Mouse (Mus musculus): Measurements from ENCODE around the gene Oxtr. TPM values are rescaled to one million over a fixed set of nuclear protein-coding genes. Genes with fewer than 3 reads are reported as not detected.
A peak's percentile ranks its signal among the peaks of the same experiment; 100 is the strongest.

Gene Oxtr
- total RNA-seq, 2 experiments from 2014 or later: 7.2 to 8.7 TPM

DNA sequence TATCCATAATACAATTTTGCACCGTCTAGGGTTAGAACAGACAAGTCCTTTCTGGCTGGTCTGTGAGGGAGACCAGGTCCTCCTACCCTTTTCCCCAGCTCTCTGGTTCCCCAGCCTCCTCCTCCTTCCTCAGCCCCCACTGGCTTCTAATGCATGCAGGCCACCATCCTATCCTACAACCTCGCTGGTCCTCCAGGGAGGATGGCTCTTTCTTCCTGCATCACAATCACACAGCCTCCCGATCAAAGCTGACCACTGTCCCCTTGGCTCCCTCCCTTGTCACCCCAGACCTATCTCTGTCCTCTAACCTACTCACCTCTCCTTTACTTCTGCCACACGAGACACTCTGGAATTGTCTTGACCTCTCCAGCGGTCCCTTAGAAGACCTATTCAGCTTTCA lies 1.8 kb downstream of the Oxtr start:
- no peak for DNase-seq

DNA sequence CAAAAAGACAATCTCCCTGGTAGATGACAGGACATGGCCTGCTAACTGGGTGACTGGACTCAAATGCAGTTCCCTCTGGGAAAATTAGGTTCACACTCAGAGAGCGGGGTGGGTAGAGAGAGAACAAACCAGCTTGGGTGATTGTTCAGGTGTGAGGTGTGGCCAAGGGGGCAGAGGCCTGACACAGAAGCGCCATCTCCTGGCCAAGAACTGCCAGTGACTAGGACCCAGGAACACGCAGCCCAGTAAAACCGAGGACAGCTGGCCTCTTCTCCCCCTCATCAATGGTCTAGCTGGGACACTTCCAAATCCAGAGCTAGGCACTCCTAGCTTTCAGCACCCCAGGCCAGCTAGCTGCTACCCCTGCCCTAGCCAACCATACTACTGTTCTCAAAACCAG lies 5.4 kb downstream of the Oxtr start:
- peak in 1 of 2 experiments; percentile 40 for DNase-seq

DNA sequence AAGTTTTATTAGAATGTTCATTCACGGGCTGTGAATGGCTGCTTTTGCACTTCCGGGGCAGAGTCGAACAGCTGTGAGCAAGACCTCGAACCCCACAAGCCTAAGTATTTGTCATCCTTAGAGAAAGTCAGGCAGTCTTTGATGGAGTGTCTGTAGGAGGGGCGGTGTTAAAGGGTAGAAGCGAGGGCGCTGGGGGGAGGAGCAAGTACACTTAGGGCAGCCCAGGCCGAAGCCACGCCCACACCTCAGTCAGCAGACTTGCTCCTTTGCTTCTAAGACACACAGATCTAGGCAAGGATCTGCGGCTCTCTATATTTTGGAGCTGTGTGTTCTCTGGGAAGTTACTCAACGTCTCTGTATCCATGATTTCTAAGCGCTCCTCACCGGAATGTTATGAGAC lies 9.9 kb downstream of the Oxtr start:
- DNase-seq: no peak

DNA sequence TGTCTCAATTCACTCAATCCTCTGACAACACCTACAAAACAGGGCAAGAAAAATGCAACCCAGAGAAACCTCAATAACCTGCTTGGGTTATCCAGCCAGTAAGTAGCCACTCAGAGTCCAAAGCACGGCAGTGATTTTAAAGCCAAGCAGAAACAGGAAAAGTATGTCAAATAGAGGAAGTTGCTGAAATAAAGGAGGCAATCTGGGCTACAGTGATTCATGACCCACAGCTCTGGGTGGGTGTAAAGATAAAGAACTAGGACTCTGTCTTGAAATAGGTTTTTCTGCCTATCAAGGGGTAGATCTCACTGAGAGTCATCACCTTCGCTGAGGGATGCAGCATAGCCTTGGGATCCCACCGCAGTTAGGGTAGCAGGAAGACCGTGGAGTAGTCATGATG lies 18.1 kb downstream of the Oxtr start:
- no peak for DNase-seq

DNA sequence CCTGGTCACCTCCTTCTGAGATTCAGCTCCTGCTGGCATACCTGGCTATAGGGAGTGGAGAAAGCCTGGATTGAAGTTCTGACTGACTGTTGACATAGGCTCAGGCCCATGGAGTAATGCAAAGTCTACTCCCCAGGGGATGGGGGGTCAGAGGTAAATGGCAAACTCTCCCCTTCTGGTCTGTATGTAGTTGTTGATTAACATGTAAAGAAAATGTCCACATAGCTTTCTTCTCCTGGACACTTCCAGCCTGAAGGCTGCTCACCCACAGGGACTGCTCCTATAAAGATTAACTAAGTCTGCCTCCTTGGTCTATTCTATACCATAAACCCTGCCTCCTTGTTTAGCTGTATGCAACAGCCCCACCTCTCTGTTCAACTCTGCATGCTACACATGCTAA lies 23.7 kb downstream of the Oxtr start:
- DNase-seq: no peak

DNA sequence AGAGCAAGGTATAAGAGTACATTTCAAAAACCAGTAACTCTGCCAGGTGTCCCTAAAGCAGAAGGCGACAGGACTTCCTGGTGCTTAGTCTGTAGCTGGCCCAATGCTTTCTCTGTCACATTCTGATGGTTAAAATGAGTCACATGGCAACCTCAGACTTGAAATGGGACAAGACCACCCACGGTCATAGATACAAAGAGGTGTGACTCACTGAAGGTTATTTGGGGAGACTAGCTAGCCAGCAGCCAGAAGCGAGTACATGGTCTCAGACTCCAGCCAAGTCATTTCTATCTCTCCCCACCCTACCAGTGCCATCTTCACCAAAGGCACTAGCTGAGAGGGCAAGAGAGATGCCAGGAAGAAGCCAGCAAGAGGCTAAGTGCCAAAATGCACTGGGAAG lies 24.3 kb downstream of the Oxtr start:
- no peak for DNase-seq

DNA sequence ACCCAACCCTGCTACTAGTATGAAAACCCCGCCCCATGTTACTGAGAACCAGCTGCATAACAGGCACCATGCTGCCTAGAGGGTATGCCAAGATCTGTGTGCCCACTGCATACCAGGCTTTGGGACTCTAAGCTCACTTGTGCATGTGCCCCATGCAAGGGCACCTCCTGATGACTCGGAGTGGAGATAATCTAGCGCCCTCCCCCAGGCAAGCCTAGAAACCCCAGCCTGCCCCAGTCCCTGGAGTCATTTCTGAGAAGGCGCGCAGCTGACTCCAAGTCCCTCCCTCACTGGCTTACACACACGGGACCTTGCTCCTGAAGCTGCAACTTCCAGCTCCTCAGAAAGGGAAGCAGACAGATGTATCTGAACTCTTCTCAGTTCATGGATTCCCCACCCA lies 26.4 kb downstream of the Oxtr start:
- DNase-seq: no peak

DNA sequence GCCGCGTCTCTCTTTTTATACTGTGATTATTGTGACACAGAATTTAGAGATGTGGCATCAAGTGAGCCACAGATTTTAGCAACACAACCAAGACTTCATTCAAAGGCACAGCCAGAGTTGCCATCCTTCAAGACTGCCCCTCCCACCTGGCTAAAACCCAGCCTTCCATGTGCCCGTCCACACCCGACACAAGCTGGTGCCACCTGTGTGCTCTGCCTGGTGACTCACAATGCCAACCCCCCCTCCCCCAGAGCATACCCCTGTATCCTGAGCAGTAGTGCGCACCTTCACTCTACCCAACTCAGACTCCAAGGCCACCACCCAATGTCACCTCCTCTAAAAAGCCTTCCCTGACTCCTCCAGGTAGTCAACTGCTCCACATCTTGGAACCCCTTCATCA lies 28.3 kb downstream of the Oxtr start:
- DNase-seq: no peak

DNA sequence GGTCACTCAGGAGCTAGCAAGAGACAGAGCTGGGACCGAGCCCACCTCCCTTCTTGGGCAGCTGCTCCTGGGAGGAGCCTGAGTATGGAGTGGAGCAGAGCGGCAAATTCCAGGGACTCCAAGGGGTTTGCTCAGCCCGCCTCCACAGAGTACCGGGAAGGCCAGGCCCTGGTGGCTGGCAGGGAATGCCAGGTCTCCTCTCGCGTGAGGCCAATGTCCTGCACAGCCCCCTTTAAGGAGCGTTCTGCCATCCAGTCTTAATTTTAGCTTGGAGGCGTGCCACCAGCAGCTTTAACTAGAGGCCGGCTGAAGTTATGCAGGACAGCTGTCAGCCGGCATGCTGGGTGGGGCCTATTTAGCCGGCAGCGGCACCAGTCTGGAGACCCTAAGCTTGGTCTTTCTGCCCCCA lies 30.4 kb downstream of the Oxtr start, which contains the start of gene Cav3:
Cav3 (plus strand) TSS at position 165 of the 409 bp plus-strand sequence.
- no peak for DNase-seq

DNA sequence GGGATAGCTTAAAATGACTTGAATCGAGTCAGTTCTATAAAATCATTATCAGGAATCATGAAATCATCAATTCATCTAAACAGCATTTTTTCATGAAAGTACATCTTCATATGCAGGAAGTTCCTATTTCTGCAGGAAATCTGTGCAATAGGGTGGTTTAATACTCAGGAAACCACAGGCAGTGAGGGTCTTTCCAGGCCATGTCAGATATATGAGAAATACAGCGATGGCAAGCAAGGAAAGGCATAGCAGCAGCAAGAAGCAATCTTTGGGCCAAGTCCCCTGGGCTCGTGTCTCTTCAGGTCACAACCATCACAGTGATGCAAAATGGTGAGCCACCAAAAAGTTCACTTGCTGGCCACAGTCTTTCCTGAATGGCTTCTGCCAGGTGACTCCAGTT lies 44.1 kb downstream of the Oxtr start:
- no peak for DNase-seq

DNA sequence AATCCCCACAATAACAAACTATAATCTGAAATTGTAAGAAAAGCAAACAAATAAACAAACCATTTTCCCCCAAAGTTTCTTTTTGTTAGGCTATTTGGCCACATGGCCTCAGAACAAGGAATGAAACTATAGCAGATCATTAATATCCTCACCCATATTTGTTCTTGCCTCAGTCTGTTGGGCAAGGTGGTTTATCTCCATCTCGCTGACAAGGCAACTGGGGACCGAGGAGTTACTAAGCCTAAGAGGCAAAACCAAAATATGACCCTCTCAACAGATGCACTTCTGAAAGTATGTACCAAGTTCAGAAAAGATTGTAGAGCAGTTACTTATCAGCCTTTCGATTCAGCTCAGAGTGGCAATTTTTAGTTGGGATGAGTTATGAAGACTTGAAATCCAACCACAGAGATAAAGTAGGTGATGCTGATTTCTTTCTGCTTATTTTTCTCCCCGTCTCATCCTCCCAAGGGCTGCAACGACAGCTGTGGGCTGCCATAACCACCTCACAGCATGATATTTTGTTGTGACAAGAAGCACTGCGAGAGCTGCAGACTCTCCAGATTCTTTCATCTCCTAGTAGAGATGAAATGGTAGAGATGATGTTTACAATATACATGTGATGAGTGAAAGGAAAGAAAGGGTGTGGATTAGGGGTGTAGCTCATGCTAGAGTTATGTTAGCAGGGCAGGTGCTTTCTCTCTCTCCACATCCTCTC lies 63.6 kb downstream of the Oxtr start:
- DNase-seq: no peak

DNA sequence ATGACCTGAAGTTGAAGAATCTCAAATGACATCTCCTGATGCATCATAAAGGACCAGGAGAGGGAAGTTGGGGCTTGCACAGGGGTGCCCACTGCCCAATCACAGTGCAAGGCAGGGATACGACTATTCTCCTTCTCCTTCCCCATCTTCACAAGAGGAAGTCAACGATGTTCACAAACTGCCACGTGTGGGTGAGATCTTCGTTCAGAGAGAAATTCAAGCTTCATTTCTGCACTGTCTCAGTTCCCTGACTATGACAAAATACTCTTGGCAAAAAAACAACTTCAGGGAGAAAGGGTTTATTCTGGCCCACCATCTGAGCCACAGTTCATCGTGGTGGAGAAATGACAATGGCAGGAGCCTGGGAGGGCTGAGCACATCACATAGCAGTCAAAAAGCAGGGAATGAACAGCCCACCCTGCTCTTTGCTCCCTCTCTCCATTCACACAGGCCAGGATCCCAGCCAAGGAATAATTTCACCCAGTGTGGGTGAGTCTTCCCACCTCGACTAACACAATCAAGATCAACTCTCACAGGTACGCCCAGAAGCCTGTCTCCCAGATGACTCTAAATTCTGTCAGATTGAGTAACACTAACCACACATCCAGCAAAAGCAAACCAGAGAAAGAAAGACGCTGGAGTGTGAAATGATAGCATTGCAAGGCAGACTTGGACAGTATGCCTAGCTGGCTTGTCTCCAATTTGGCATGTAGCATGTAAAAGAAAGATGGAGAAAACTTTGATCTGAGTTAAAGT lies 65.8 kb downstream of the Oxtr start:
- no peak for DNase-seq

Other genes starting within 250 kb of the Oxtr start
- gene Lmcd1, start 216.2 kb downstream of the Oxtr start, total RNA-seq (2021): 1 to 10 TPM; 7.1 to 8.5 TPM
- gene Ssu2, start 101.9 kb downstream of the Oxtr start, total RNA-seq (2021): under 1 TPM; 0.46 to 0.65 TPM
- gene Cav3, start 30.4 kb downstream of the Oxtr start, total RNA-seq (2021): under 1 TPM; 0.56 to 0.90 TPM
- 1 to 10 TPM; 6.1 to 6.9 TPM for gene Rad18, start 206.7 kb upstream of the Oxtr start, total RNA-seq (2021)

Data from layer of hippocampus, postnatal 36 days (tissue).